Mouse (Mus musculus): ENCODE results near the gene Acin1.
A peak's percentile ranks its signal among the peaks of the same experiment; 100 is the strongest.

Acin1 gene

DNA sequence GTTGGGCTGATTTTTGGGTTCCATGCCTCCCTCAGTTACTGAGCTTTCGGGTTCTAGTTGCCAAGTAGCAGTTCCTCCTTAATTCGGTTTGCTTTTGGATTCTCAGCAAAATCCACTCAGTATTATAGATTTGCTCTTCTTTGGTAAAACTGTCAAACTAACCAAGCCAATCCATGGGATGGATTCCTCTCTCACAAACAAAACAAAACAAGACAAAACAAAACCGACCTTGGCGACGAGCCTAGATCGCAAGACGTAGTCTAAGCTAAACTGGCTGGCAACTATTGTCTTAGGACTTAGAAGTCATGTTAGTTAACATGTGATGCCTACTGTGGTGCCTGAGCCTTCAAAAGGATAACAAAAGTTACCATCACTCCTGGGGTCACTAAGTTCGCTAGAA lies 83.0 kb downstream of the Acin1 start:
- DNase-seq: no peak

DNA sequence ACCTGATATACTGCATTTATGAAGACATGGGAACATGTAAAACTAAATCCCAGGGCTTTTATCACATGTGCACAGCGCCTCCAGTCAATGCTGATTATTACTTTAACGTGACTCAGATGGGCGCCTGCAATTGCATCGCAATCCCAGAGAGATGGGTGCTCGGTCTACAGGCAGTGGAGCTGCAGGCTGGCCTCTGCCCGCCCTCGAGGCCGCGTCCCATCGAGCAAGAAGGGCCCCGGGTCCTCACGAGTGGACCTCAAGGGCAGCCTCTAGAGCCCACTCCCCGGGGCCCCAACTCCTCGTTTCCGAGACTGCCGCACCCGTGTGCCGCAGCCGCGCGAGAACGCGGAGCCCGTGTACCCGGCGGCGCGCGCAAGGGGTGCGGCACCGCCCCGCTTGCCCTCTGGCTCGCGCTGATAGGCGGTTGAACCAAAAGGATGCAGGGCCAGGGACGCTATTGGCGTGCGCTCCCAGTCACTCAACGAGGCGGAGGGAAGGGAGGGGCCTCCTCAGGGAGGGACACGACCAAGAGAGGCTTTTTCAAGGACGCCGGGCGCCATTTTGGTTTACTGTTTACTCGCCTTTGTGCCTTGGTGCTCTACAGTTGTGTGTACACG lies 83.6 kb downstream of the Acin1 start:
- peak; percentile 96 for DNase-seq

GRCm38 (mm10) chr14:54602613-54603012 lies 84.1 kb downstream of the Acin1 start:
- no peak for DNase-seq

GRCm38 (mm10) chr14:54601601-54602000 lies 85.1 kb downstream of the Acin1 start:
- DNase-seq: no peak

DNA sequence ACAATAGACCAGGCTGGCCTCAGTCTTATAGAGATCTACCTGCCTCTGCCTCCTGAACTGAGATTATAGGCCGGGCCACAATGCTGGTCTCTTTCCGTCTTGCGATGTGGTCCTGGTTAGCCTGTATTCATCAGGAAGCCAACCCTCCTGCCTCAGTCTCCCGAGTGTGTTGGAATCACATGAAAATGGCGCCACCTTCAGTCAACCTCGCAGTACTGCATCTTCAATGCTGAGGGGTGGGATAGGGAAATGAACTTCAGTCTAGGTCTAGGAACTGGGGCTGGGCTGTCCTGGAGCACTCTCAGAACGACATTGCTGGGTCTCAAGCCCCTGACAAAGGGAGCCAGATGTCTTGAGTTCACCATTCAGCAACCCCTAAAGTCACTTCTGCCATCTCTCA lies 89.6 kb downstream of the Acin1 start:
- no peak for DNase-seq

- DNase-seq: no peak
Measured at GRCm38 (mm10) chr14:54594631-54595414, 91.9 kb downstream of the Acin1 start.

GRCm38 (mm10) chr14:54594055-54594454 lies 92.7 kb downstream of the Acin1 start:
- no peak for DNase-seq

DNA sequence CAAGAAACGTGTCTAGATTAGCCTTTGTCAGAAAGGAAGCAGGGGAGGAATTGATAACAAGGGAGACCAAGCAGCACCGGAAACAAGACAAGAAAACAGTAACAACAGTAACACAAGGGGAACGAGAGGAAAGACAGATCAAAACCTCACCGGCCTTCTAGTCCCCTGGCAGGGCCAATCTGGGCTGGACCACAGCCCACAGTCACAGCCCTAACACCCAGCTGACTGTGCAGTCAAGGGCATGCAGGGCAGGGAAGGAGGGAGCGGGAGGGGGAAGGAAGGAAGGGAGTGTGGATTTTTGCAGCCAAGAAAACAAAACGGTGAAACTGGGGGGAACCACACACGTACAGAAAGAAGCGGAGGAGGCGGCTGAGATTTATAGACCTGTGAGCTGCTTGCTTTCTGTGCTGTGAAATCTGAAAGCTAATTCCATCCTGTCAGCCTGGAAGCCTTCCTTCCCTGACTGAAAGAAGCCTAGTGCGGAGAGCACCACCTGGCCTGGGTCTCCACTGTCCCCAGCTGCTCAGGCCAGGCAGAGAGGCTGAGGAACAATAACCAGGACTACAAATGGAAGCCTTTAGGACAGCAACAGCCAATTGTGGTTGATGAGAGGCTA lies 94.3 kb downstream of the Acin1 start:
- no peak for DNase-seq

All from lung, postnatal 14 days (tissue).